Mouse (Mus musculus): Measurements from ENCODE around the gene Xndc1.

- TF ChIP-seq ZNF384 (IDR thresholded peaks at IDR 0.05; ENCODE audit: low read depth, low read length), result no peak
- no peak for TF ChIP-seq CHD2 (IDR thresholded peaks at IDR 0.05; ENCODE audit: low read depth, low read length)
- TF ChIP-seq MAFK (IDR thresholded peaks at IDR 0.05; ENCODE audit: insufficient read depth, low read depth, low read length), result no peak
- TF ChIP-seq ZC3H11A (IDR thresholded peaks at IDR 0.05; ENCODE audit: borderline replicate concordance, low read depth, low read length), result no peak
- TF ChIP-seq HCFC1 (IDR thresholded peaks at IDR 0.05; ENCODE audit: borderline replicate concordance, insufficient read depth, low read length), result no peak
Measured at GRCm38 (mm10) chr7:102037318-102037717, 28.0 kb upstream of the Xndc1 start.

All from ES-E14 (cell line).